Mouse (Mus musculus): Measurements from ENCODE around the gene Fam107a.

DNA sequence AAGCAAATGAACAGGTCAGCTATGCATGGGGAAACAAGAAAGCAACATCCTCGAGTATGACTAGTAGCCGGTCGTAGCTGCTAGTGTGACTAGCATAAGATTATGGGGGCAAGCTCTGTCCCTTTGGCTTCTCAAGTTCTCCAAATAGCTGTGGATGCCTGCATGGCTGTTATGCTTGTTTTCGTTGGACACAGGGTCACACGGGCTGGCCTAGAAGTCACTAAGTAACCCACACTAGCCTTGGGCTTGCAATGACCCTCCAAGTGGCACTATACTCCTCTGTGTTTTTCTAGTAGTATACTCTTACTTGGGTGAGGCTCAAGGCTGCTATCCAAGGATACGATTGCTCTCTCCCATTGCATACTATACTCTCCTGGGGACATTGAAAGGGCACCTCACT lies 2.7 kb downstream of the Fam107a start:
- no peak for TF ChIP-seq GATA1 (IDR thresholded peaks at IDR 0.05; ENCODE audit: borderline replicate concordance, low read length)
- TF ChIP-seq FLI1 (IDR thresholded peaks at IDR 0.05; ENCODE audit: low read length): no peak

Measured in megakaryocyte, embryonic 14.5 days (primary cell).